Mouse (Mus musculus): Measurements from ENCODE around the gene Sod1.

The Sod1 gene

DNA sequence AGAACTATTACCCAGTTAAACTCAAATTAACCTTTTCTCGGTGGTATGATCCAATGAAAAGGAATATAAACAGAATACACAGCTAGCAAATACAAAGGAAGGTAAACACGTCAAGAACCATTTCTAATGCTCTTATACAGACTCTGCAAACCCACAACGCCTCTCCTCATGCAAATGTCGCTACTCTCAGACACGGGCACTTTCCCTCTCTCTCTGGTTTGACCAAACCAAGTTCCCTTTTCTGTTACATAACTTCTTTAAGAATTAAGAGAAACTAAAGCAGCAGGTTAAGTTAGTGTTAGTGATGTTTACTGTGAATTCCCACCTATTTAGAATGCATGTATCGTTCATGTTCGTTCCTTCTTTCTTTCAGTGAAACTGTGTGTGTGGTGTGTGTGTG lies 38.4 kb downstream of the Sod1 start:
- no peak for DNase-seq (ENCODE audit: low spot score)

DNA sequence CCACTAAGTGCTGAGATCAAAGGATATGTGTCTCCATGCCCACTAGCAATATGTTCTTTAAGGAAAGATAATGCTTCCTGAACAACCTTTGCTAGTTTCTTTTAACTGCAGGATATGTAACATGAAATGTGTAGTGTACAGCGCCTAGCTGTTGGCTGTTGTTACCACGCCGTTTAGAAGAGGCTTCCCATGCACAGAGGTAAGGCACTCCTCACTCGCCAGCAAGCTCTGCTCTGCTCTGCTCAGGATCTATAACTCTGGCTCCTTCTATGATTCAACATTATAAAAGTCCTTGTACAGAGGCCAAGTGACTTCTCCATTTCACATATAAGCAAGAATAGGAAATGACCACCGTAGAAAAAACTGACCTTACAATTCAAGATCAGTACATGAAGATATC lies 39.1 kb downstream of the Sod1 start:
- DNase-seq (ENCODE audit: low spot score): no peak

DNA sequence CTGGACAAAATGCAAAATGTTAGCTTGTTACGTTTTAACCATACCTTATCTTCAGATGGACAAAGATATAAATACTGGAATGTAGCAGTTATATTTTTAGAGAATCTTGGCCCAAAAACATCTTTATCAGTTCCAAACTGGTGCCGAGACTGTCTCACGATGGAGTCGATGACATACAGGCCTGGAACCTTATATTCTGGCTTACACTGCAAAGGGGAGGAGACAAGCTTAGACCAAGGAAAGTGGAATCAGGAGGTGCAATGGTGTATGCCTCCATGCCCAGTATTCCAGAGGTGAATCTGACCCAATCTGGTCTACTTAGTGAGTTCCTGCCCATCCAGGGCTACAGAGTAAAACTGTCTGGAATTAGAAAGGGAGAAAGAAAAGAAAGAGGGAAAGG lies 39.5 kb downstream of the Sod1 start:
- no peak for DNase-seq (ENCODE audit: low spot score)

DNA sequence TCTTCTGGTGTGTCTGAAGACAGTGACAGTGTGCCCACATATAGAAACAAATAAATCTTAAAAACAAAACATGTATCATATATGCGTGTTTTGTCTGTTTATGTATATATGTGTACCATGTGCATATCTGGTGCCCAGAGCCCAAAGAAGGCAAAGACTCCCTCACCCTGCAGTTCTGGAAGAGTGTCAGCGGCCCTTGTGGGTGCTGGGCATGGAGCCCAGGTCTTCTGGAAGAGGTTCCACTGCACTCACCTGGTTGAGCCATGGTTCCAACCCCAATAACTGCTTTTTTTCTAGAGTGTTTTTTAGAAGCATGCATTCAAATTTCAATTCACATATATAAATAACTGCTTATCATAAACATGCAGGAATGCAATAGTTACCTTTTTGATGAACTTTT lies 41.2 kb downstream of the Sod1 start:
- DNase-seq (ENCODE audit: low spot score): no peak

DNA sequence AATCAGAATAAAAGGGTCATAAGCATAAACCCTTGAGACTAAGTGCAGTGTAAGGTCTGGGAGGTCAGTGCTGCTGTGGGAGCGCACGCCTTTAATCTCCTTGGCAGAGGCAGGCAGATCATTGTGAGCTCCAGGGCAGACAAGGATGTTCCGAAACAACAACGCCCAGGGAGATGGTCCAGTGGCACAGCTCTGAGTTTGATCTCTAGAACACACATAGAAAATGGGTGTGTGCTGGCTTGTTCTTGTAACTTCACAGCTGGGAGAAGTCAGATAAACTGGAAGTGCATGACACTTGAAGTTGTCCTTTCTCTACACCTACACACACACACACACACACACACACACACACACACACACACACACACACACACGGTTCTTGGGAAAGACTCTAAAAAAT lies 43.5 kb downstream of the Sod1 start:
- no peak for DNase-seq (ENCODE audit: low spot score)

DNA sequence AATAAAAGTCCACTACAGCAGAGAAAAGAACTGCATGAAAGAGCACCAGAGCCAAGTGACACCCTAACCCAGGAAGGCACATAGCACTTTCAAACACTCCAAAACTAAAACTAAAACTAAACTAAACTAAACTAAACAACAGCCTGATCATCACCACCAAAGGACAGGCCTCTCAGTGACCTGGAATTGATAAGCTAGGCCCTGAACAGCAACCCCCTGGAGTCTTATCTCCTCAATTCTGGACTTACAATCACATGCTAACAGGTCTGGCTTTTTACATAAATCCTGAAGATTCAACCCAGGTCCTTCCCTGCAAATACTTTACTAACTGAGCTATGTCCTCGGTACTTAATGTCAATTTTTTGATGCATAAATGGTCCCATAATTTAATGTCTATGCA lies 44.6 kb downstream of the Sod1 start:
- no peak for DNase-seq (ENCODE audit: low spot score)

DNA sequence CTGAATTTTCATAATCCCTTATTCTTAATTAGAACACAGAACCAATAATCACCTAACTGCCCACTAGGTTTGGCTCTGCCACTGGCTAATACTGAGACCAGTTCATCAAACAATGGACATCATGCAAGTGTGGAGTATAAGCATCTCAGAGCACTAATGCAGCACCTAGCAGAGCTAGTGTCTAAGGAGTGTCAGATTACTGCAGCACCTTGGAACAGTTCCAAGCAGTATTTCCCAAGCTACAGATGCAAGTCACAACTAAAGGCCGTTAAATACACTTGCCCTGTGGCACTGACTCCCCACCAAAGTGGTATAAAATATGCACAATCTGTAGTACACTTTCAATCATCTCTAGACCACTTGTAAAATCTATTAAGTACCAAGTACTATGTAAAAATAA lies 46.0 kb downstream of the Sod1 start:
- DNase-seq (ENCODE audit: low spot score): no peak

DNA sequence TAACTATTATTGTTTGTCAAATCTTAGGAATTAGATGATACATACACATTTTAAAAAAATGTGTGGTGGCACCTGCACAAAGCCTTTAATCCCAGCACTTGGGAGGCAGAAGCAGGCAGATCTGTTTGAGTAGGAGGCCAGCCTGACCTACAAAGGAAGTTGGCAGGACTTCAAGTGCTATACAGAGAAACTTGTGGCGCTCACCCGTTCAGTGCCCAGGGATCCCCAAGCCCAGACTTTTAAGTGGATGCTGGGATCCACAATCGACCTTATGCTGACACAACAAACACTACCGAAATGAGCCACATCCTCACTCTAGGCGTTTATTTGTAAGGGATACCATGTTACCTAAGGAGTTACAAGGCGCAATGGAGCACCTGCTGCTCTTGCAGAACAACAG lies 55.0 kb downstream of the Sod1 start:
- DNase-seq (ENCODE audit: low spot score): no peak

Measured in ovary, postnatal 36 days (tissue).